Mouse (Mus musculus) kidney, embryonic 16.5 days (tissue): ENCODE results near the gene Fam167b. TPM values are rescaled to one million over a fixed set of nuclear protein-coding genes. Genes with fewer than 3 reads are reported as not detected.

Source experiments
- microRNA-seq: library from miRNA; unstranded; fragments of <30 nt; microRNA quantifications from one replicate; pipeline ENCODE4, GENCODE M21; 2016
- polyA plus RNA-seq: library from polyadenylated mRNA; unstranded; fragments of >200 nt; fragmentation: Nextera tagmentation; extraction: Ambion mirVana; gene quantifications from 2 replicates; pipeline ENCODE4 v1.2.1, GENCODE M21; 2015

Gene Fam167b
- polyA plus RNA-seq, 1 experiment from 2014 or later = 37.8 TPM

Small RNA genes within 50 kb of the gene (microRNA-seq; reads per million reads assigned to microRNA genes)
- not detected for gene Mir8119

Other genes with a start within 250 kb of the Fam167b start
- 383 and 405 TPM in 2 replicates for gene Rbbp4, start 243.2 kb downstream of the Fam167b start, polyA plus RNA-seq
- 44.4 and 45.1 TPM in 2 replicates for gene Zbtb8os, start 242.9 kb downstream of the Fam167b start, polyA plus RNA-seq
- 17.2 and 18.4 TPM in 2 replicates for gene Zbtb8a, start 200.4 kb downstream of the Fam167b start, polyA plus RNA-seq
- gene Zbtb8b, start 137.7 kb downstream of the Fam167b start, polyA plus RNA-seq = 5.7 and 5.8 TPM in 2 replicates
- 31.8 and 33.6 TPM in 2 replicates for gene Bsdc1, start 117.0 kb downstream of the Fam167b start, polyA plus RNA-seq
- not detected in 2 replicates for gene Tssk3, start 87.5 kb downstream of the Fam167b start, polyA plus RNA-seq
- gene Fam229a, start 87.4 kb downstream of the Fam167b start, polyA plus RNA-seq = 0.35 TPM in 1 of 2 replicates, not detected in the other
- gene Marcksl1, start 65.0 kb downstream of the Fam167b start, polyA plus RNA-seq = 761 and 859 TPM in 2 replicates
- gene Hdac1, start 35.8 kb downstream of the Fam167b start, polyA plus RNA-seq = 285 and 304 TPM in 2 replicates
- gene Lck, start 4.9 kb downstream of the Fam167b start, polyA plus RNA-seq = 10.8 and 13.0 TPM in 2 replicates
- 296 and 307 TPM in 2 replicates for gene Eif3i, start 22.1 kb upstream of the Fam167b start, polyA plus RNA-seq
- gene Tmem234, start 22.1 kb upstream of the Fam167b start, polyA plus RNA-seq = 216 and 221 TPM in 2 replicates
- 2.6 and 3.2 TPM in 2 replicates for gene Dcdc2b, start 35.7 kb upstream of the Fam167b start, polyA plus RNA-seq
- 34.8 and 38.2 TPM in 2 replicates for gene Iqcc, start 40.5 kb upstream of the Fam167b start, polyA plus RNA-seq
- gene Ccdc28b, start 45.4 kb upstream of the Fam167b start, polyA plus RNA-seq = 64.1 and 71.7 TPM in 2 replicates
- 89.5 and 94.4 TPM in 2 replicates for gene Txlna, start 62.5 kb upstream of the Fam167b start, polyA plus RNA-seq
- gene Kpna6, start 94.2 kb upstream of the Fam167b start, polyA plus RNA-seq = 19.9 and 21.3 TPM in 2 replicates
- gene Tmem39b, start 118.3 kb upstream of the Fam167b start, polyA plus RNA-seq = 20.6 and 21.7 TPM in 2 replicates
- gene Khdrbs1, start 163.8 kb upstream of the Fam167b start, polyA plus RNA-seq = 92.1 and 105 TPM in 2 replicates
- 272 and 298 TPM in 2 replicates for gene Ptp4a2, start 232.7 kb upstream of the Fam167b start, polyA plus RNA-seq